Mouse (Mus musculus): ENCODE results near the gene Gstp3.
"Not testable (repeated sequence)": the region's sequence is repeated elsewhere in the genome, so short reads cannot be mapped to it uniquely, and the experiment has no call there.

Gene Gstp3

GRCm38 (mm10) chr19:4089128-4089527 is 29.8 kb upstream of the Gstp3 start:
- DNase-seq (ENCODE audit: low read depth) = no peak

DNA sequence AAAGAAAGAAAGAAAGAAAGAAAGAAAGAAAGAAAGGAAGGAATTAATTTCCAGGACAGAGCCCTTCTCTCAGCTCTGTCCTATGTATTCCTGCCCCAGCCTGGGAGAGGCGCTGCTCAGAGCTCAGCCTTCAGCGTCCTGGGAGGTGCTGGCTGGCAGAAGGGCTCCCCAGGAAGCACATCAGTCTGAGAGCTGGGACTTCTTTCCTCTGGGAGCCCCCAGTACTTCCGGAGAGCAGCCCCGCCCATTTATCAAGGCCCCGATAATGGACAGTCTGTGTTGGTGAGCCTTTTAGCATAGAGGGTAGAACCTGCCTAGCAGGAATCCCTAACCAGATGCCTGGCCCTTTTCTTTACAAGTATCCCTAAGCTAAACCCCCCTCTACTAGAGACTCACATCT is 28.8 kb upstream of the Gstp3 start:
- no peak for DNase-seq (ENCODE audit: low read depth)

- peak; percentile 93 for DNase-seq (ENCODE audit: low read depth)
These were observed 27.7 kb upstream of the Gstp3 start for GRCm38 (mm10) chr19:4087090-4087489.

- DNase-seq (ENCODE audit: low read depth) = no peak
These were observed 26.8 kb upstream of the Gstp3 start for GRCm38 (mm10) chr19:4086156-4086555.

DNA sequence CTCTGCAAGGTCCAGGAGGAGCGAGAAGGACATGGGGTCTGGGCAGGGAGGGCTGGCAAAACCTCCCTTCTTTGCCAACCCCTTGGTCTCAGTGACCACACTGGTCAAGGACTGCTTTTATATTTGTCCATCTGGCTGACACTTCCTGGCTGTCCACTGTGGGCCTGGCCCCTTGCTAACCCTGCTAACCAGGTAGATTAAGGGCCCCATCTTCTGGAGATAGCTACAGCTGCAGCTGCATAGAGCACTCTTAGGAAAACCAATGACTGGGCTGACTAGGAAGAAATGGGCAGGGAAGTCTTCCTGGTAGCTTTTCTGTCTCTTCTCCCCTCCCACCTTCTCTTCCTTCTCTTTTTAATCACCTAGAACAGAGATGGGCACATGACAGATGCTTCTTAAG is 25.6 kb upstream of the Gstp3 start:
- DNase-seq (ENCODE audit: low read depth) = peak; percentile 64

GRCm38 (mm10) chr19:4083826-4084225 is 24.5 kb upstream of the Gstp3 start:
- DNase-seq (ENCODE audit: low read depth) = no peak

DNA sequence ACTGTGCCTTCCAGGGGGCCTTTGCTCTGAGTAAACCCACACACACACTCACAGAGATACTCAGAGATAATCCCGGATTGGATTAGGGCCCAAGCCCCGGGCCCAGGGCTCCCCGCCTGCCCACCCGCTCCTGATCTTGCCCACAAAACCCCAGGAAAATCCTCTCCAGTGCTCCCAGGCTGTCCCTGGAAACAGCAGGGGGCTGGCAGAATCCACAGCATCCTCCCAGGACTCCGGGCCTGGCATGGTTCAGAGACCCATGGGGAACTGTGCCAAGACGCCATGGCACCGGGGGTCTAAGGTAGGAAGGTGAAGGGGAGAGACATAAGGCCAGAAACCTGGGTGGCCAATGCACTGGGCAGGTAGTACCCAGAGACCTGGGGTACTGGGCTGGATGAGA is 23.9 kb upstream of the Gstp3 start:
- no peak for DNase-seq (ENCODE audit: low read depth)

- DNase-seq (ENCODE audit: low read depth) = no peak
These were observed 23.0 kb upstream of the Gstp3 start for GRCm38 (mm10) chr19:4082219-4082965.

DNA sequence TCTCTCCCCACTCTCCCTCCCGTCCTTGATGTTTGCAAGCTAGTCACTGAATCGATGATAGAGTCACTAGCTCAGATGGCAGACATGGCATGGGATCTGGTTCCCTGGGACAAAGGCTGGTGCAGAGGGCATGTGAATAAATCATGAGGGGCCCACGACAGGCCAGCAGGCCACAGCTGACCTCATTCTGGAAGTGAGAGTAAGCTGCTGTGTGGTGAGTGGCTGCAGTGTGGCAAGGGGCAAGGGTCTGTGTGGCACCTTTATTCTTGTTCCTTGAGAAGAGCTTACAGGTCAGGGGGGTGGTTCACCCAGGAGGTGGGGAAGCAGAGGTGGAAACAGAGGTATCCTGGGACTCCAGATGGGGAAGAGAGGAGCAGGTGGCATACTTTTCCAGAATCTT is 22.0 kb upstream of the Gstp3 start, which contains the start of gene Cabp2:
TSS of gene Cabp2 (plus strand) at position 185 of the 400 bp plus-strand sequence.
- DNase-seq (ENCODE audit: low read depth) = no peak

DNA sequence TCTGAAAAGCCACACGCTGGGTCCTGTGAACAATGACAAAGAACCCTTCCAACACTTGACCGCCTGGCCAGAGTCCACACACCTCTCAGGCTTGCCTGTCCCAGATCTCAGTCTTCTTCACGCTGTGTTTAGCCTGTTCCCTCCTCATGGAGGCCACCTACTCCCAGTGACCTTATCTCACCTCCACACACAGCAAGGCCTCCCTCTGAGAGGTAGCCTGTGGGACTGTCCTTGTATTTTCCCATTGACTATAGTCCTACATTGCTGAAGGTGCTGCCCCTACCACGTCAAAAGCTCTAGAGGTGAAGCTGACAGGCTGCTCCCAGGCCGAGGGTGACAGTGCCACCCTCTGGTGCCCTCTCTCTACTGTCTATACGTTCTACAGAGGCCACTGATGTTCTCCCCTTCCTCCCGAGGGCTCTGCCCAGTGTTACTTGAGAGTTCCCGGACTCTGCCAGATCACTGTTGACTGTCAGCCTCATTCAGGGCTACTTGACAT is 21.2 kb upstream of the Gstp3 start:
- no peak for DNase-seq (ENCODE audit: low read depth)

DNA sequence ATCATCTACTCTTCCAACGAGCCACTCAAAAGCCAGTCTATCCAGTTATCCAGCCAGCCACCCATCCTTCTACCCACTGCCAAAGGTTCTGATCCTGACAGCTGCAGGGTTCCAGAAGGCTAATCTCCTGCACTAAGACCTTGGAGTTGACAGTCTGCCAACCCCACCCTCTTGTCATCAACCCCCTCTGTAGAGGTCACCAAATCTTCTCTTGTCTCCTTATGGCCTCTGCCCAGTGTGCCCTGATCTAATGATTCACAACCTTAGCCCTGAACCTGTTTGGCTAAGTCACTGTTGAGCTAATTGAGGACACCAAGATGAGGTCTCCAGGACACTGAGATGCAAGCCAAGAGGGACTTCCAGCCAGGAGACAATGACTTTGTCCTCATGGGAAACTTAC is 20.2 kb upstream of the Gstp3 start:
- DNase-seq (ENCODE audit: low read depth) = no peak

- DNase-seq (ENCODE audit: low read depth) = no peak
These were observed 16.2 kb upstream of the Gstp3 start for GRCm38 (mm10) chr19:4075531-4075930.

GRCm38 (mm10) chr19:4072706-4073424 is 13.5 kb upstream of the Gstp3 start:
- no peak for DNase-seq (ENCODE audit: low read depth)

- no peak for DNase-seq (ENCODE audit: low read depth)
These were observed 12.0 kb upstream of the Gstp3 start for GRCm38 (mm10) chr19:4071406-4071805.

DNA sequence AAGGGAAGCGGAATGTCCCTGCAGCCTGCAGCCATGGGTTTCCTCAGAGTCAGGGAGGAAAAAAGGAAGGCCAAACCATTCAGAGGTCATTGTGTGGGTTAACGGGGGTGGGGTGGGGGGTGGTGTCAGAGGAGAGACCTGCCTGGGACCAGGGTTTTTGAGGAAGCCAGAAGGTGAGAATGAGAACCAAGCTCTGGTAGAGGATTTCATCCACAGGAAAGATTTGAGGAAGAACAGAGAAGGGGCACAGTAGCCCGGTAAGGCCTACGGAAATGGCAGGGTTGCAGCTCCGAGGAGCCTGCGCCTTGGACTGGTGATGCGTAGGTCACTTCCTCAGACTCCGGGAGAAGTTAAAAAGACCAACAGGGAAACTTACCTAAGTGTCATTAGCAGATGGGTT is 11.4 kb upstream of the Gstp3 start:
- DNase-seq (ENCODE audit: low read depth) = no peak

DNA sequence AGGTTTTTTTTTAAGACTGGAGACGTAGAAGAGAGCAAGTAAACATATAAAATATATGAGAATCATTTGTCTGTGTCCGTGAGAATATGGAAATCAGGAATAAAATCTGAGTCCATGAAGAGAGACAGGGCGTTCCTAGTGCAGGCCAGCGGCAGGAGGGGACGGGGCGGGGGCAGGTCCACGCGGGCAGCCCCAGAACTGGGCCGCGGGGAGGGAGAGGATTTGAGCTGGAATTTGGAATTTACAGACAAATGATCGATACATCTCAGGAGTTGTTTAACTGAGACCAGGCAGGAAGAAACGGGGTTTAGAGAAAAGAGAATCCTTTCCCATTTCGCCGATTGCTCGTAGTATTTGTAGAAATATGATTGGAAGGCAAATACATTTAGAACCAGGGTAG is 10.9 kb upstream of the Gstp3 start:
- no peak for DNase-seq (ENCODE audit: low read depth)

DNA sequence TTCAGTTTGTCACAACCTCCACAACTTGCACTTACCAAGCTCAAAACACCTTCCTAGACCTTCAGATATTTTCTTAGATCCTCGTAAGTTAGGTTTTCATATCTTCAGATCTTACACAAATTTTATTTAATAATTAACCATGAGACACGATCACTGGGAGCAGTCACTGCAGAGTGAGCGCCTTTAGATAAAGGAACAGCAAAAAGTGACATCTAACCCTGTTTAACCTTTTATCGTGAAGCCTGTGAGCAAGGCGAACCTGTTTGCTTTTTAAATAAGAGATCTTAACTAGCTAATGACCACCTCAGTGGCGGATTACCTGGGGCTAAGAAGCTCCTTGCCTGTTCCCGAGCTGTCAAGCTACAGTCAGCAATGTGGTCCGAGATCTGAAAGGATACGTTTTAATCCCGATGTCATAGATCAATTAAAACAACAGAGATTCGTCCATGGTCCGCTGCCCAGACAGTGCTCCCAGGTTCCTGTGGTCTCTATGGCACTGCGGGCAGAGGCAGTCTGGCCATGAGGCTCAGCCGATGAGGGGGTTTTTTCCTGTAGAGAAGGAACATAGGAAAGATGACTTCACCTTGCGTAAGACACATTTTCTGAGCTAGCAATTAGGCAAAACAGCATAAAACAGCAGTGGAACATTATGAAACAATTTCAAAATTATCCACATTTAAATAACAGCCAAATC is 9.5 kb upstream of the Gstp3 start:
- no peak for DNase-seq (ENCODE audit: low read depth)

DNA sequence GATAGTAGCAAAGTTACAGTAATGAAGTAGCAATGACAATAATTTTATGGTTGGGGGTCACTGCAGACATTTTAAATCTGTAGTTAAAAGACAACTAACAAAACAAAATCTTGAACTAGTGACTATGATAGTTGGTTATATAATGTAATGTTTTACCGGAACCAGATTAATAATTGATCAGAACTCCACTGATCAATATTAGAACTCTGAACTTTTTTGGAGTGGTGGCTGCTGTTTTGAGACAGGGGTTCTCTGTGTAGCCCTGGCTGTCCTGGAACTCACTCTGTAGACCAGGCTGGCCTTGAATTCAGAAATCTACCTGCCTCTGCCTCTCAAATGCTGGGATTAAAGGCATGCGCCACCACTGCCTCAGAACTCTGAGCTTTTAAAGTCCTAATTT is 8.9 kb upstream of the Gstp3 start:
- DNase-seq (ENCODE audit: low read depth) = not testable (repeated sequence)

DNA sequence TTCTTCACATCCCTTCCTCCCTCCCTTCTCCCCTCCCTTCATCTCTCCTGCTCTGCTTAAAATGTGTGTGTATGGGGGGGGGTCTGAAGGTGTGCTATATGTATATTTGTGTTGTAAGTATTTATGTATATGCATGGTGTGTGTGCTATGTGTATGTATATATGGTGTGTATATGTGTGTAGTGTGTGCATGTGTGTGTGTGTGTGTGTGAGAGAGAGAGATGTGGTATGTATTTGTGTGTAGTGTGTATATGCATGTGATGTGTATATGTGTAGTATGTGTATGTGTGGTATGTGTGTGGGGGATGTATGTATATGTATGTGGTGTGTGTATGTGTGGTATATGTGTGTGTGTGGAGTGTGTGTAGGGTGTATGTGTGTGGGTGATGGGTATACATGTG is 7.5 kb upstream of the Gstp3 start:
- DNase-seq (ENCODE audit: low read depth) = no peak

- DNase-seq (ENCODE audit: low read depth) = no peak
These were observed 6.9 kb upstream of the Gstp3 start for GRCm38 (mm10) chr19:4066280-4066679.

- not testable (repeated sequence) for DNase-seq (ENCODE audit: low read depth)
These were observed 5.1 kb upstream of the Gstp3 start for GRCm38 (mm10) chr19:4064501-4064900.

DNA sequence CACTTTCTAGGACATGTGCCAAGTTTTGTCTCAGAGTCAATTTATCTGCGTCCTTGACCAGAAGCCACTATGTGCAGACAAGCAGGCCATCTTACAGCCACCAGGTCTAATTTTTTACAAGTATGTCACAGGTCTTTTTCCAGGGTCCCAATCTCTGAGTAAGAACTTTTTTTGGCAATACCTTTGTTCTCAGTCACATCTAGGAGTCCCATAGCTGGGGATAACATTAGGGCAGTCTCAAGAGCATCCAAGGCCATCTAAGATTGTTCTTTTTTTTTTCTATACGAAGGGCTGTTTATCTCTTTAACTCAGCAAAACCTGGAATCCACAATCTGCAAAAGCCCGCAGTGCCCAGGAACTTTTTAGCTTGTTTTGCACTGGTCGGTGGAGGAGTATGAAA is 4.0 kb upstream of the Gstp3 start:
- not testable (repeated sequence) for DNase-seq (ENCODE audit: low read depth)

Measured in NIH3T3 (cell line).